Mouse (Mus musculus): Measurements from ENCODE around the gene Slc6a2.

Slc6a2 gene

DNA sequence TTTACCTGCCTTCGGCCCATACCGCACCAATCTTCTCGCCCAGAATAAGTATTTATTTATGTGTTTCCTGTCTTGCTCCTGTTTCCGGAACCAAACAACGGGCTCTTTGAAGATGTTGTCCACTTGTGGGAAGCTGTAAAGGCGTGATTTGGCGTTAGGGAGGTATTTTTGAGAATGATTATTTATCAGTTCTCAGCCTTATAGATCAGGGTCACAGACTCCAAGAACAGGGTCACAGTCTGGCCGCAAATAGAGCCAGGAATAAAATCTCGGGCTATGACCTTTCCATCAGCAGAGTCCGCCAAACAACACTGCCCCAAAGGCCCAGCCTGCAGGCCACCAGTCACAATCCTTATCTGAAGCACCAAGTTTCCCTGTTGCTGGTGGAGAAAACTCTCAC is at the start of gene Slc6a2:
Gene Slc6a2, plus strand, starts transcription at position 301 of the 400 bp plus-strand sequence.
- no peak for TF ChIP-seq GATA4 (IDR thresholded peaks at IDR 0.05; ENCODE audit: insufficient replicate concordance, low read length)

DNA sequence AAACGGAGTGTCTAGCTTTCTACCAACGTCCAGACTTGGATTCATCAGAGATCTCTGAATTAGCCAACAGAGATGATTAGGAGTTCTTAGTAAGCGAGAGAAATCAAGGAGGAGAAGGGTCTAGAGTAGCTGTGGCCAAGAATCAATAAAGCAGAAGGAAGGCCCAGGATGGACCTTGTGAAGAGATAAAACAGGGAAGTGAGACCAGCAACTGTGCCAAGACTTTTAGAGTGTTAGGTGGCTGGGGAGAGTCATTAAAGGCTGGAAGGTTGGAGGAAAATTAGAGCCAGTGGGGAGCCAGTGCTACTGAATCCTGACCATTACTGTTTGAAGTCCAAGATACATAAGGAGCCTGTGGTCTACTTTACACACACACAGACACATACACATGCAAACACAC is 48.4 kb upstream of the Slc6a2 start:
- no peak for TF ChIP-seq GATA4 (IDR thresholded peaks at IDR 0.05; ENCODE audit: insufficient replicate concordance, low read length)

GRCm38 (mm10) chr8:92913396-92913795 is 46.5 kb upstream of the Slc6a2 start:
- TF ChIP-seq GATA4 (IDR thresholded peaks at IDR 0.05; ENCODE audit: insufficient replicate concordance, low read length): no peak

GRCm38 (mm10) chr8:92916082-92916481 is 43.8 kb upstream of the Slc6a2 start:
- TF ChIP-seq GATA4 (IDR thresholded peaks at IDR 0.05; ENCODE audit: insufficient replicate concordance, low read length): no peak

GRCm38 (mm10) chr8:92921768-92922167 is 38.1 kb upstream of the Slc6a2 start:
- no peak for TF ChIP-seq GATA4 (IDR thresholded peaks at IDR 0.05; ENCODE audit: insufficient replicate concordance, low read length)

DNA sequence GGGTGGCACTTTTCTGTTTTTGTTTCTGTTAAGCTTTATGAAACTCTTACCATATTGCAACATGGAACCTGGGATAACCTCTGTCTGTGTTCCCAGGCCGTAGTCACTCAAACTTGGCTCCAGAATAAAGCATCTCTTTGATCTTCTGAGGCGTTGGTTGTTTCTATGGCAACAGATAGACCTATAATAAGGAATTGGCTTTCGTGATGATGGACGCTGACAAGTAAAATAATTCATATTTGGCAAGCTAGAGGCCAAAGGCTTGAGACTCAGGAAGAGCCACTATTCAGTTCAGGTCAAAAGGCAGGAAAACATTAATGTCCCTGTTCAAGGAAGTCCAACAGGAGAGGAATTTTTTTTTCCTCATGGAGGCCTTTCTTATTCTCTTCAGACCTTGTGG is 30.9 kb upstream of the Slc6a2 start:
- no peak for TF ChIP-seq GATA4 (IDR thresholded peaks at IDR 0.05; ENCODE audit: insufficient replicate concordance, low read length)

- TF ChIP-seq GATA4 (IDR thresholded peaks at IDR 0.05; ENCODE audit: insufficient replicate concordance, low read length): no peak
These were observed 21.8 kb upstream of the Slc6a2 start for GRCm38 (mm10) chr8:92938056-92938455.

- no peak for TF ChIP-seq GATA4 (IDR thresholded peaks at IDR 0.05; ENCODE audit: insufficient replicate concordance, low read length)
These were observed 10.8 kb upstream of the Slc6a2 start for GRCm38 (mm10) chr8:92949071-92949470.

- no peak for TF ChIP-seq GATA4 (IDR thresholded peaks at IDR 0.05; ENCODE audit: insufficient replicate concordance, low read length)
These were observed 9.1 kb upstream of the Slc6a2 start for GRCm38 (mm10) chr8:92950639-92951371.

DNA sequence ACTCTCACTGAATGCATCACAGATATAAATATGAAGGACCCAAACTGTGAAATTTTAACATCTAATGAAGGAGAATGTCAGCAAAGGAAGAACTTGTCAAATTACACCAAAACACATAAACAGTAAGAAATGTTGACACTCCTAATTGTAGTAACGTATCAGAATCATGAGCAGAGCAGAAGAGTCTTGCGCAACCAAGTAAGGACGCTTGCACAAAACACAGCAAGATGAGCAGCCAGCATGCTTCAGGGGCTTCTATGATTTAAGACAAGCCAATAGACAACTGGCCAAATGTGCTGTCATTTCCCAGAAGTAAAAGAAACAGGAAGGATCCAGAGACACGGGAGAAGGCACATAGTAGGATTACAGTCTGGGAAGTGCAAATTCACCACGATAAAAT is 5.8 kb upstream of the Slc6a2 start:
- no peak for TF ChIP-seq GATA4 (IDR thresholded peaks at IDR 0.05; ENCODE audit: insufficient replicate concordance, low read length)

DNA sequence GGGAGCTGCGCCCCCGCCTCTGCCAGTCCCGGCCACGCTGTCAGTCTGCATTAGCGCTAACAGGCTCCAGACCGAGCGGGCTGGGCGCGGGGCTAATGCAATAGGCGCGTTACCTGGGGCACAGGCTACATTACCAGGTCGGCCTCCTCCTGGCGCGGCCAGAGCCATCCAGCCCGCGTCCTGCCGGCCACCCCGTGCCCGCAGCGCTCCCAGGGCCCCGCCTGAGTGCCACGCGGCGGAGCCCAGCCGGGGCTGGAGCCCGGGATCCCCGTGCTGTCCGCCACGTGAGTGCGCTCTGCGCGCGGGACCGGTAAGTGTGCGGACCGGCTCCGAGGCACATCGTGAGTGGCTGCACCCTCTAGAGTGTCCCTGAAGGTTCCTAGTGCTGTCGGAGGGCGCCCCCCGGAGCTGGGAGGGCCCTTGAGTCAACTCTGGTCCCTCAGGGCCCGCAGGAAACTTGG is 602 bp downstream of the Slc6a2 start:
- TF ChIP-seq GATA4 (IDR thresholded peaks at IDR 0.05; ENCODE audit: insufficient replicate concordance, low read length): no peak

DNA sequence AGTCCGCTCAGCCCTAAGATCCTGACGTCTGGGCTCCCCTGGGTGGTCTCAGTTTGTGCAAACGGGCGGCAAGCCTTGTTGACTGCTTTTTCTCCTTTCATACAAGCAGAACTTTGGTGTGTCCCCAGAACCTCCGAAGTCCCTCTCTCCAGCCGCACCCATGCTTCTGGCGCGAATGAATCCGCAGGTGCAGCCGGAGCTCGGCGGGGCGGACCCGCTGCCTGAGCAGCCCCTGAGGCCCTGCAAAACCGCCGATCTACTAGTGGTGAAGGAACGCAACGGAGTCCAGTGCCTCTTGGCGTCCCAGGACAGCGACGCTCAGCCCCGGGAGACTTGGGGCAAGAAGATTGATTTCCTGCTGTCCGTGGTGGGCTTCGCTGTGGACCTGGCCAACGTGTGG is 1.2 kb downstream of the Slc6a2 start:
- no peak for TF ChIP-seq GATA4 (IDR thresholded peaks at IDR 0.05; ENCODE audit: insufficient replicate concordance, low read length)

DNA sequence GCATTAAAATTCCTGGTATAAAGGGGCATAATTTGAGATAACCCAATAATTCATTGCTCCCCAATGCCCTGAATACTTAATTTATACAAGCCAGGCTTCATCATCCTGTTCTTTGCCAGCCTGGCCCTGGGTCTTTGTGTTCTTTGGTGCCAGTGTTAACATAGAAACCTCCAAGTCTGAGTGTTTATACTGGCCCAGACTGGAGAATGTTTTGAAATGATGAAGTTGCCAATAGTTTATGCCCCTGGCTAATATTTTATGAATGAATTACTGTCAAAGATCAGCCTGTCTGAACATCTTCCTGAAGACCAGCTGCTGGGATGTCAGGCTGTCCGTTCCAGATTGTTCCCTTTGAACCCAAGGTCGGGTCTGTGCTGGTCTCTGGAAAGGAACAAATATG is 4.7 kb downstream of the Slc6a2 start:
- no peak for TF ChIP-seq GATA4 (IDR thresholded peaks at IDR 0.05; ENCODE audit: insufficient replicate concordance, low read length)

DNA sequence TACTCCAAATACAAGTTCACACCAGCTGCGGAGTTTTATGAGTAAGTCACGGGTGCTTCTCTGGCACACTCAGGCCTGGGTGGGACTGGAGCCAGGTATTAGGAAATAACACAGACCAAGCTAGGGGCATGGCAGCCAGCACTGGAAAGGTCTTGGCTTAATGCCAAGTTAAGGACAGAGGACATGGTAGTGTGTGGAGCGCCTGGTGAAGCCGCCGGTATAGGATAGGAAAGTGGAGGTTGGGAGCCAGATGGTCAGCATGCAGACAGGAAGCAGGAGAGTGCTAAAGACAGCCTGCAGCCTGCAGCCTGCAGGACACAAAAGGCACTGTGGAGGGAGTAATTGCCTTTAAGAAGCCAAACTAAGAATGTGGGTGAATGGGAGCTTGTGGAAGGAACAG is 13.1 kb downstream of the Slc6a2 start:
- TF ChIP-seq GATA4 (IDR thresholded peaks at IDR 0.05; ENCODE audit: insufficient replicate concordance, low read length): no peak

GRCm38 (mm10) chr8:92976656-92977055 is 16.8 kb downstream of the Slc6a2 start:
- TF ChIP-seq GATA4 (IDR thresholded peaks at IDR 0.05; ENCODE audit: insufficient replicate concordance, low read length): no peak

DNA sequence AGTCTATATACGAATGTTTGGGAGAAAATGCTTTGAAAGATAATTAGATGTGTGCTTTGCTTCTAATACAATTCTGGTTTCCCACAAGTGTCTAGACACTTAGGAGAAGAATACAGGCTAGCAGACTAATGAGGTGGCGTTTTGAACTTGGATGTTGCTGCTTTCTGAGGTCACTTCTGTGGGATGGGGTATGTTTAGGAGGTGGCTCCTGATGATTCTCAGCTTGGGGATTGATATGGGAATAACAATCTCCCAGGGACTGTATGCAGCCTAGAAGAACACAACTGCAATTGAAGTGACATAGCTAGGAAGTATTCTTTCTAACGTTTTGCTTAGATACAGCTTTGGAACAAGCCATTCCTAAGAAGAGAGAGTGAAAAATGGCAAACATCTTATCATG is 22.6 kb downstream of the Slc6a2 start:
- TF ChIP-seq GATA4 (IDR thresholded peaks at IDR 0.05; ENCODE audit: insufficient replicate concordance, low read length): no peak

GRCm38 (mm10) chr8:92984376-92984775 is 24.5 kb downstream of the Slc6a2 start:
- no peak for TF ChIP-seq GATA4 (IDR thresholded peaks at IDR 0.05; ENCODE audit: insufficient replicate concordance, low read length)
